ENCODE assay signal across 21 mouse cellular contexts in genomic region chr10:105495248-105495647, GRCm38 (mm10).
"Had no signal": no experiment of that assay in that cellular context is flagged by ENCODE, and none has a peak within 500 bp of the region (broad histone marks: within the 10 kb centered on the region; RNA-seq: fewer than 3 reads in every experiment).

No protein-coding gene starts in this region.

- H3K4me2 ChIP-seq: liver, embryonic 12.5 days; liver, embryonic 15.5 days; midbrain, embryonic 13.5 days; neural tube, embryonic 13.5 days had no signal

- H3K9ac ChIP-seq: liver, embryonic 12.5 days; liver, embryonic 15.5 days; midbrain, embryonic 13.5 days; neural tube, embryonic 13.5 days had no signal

- H3K27ac ChIP-seq: liver, embryonic 12.5 days; liver, embryonic 15.5 days; macrophage; midbrain, embryonic 13.5 days; neural tube, embryonic 13.5 days; stomach, postnatal 0 days had no signal

- H3K9me3 ChIP-seq: liver, embryonic 12.5 days; liver, embryonic 15.5 days; midbrain, embryonic 13.5 days; neural tube, embryonic 13.5 days had no signal

- H3K27me3 ChIP-seq: liver, embryonic 12.5 days; liver, embryonic 15.5 days; midbrain, embryonic 13.5 days; neural tube, embryonic 13.5 days had no signal

- H3K4me3 ChIP-seq: liver, embryonic 12.5 days; liver, embryonic 15.5 days; midbrain, embryonic 13.5 days; myocyte; neural tube, embryonic 13.5 days had no signal

- H3K36me3 ChIP-seq: liver, embryonic 12.5 days; liver, embryonic 15.5 days; midbrain, embryonic 13.5 days; neural tube, embryonic 13.5 days had no signal

- ATAC-seq: liver, embryonic 12.5 days; midbrain, embryonic 13.5 days; midbrain, embryonic 16.5 days had no signal

- DNase-seq: kidney, adult 18-20 months; kidney, adult 9 months; kidney, postnatal 14 days; kidney, postnatal 4 days; left cerebral cortex, postnatal 4 days; liver; lung, adult 18-20 months; lung, postnatal 14 days; right cerebral cortex, adult 18-20 months; right cerebral cortex, postnatal 14 days; right cerebral cortex, postnatal 4 days; thymus, adult 2 months; thymus, postnatal 14 days had no signal
